ENCODE assay signal across 9 mouse cellular contexts in genomic region chr11:68719096-68719648, GRCm38 (mm10). TPM values are rescaled to one million over a fixed set of nuclear protein-coding genes. Genes with fewer than 3 reads are reported as not detected.
A peak's percentile ranks its signal among the peaks of the same experiment; 100 is the strongest.
DNase-seq lines count a peak whose midpoint lies in the region; ATAC-seq and TF ChIP-seq lines count a peak whose summit lies in the region.
"Had no signal": no experiment of that assay in that cellular context is flagged by ENCODE, and none has a peak within 500 bp of the region (broad histone marks: within the 10 kb centered on the region; RNA-seq: fewer than 3 reads in every experiment).

No protein-coding gene starts in this region.

- H3K79me2 ChIP-seq in myocyte (ENCODE audit: control insufficient read depth, insufficient read depth) = no peaks in the 10 kb centered on the region

- H3ac ChIP-seq in myocyte (ENCODE audit: control insufficient read depth, insufficient read length) = no peak overlapping the region

- no peak overlapping the region for H3K4me2 ChIP-seq in hindbrain, embryonic 15.5 days
- H3K4me2 ChIP-seq in myocyte (ENCODE audit: low read depth) = peak overlapping the region; percentile 35
- H3K4me2 ChIP-seq: embryonic facial prominence, embryonic 15.5 days had no signal

- H3K36me3 ChIP-seq in hindbrain, embryonic 15.5 days = peaks cover 23% of the 10 kb centered on the region
- H3K36me3 ChIP-seq in myocyte (ENCODE audit: control insufficient read depth, insufficient read depth) = no peaks in the 10 kb centered on the region

- DNase-seq in adrenal gland, postnatal 14 days = peak; percentile 51
- DNase-seq in adrenal gland, adult (ENCODE audit: inconsistent age in 2 of 2, low spot score in 1 of 2) = no peak
- peak; percentile 38 for DNase-seq in ovary, postnatal 14 days (ENCODE audit: low spot score)
- no peak for DNase-seq in ovary, adult 18-20 months (ENCODE audit: low spot score)
- no peak for DNase-seq in urinary bladder, postnatal 10 days (ENCODE audit: low spot score)
- no peak for DNase-seq in cerebellum, adult 9-11 months

- peaks cover 27% of the 10 kb centered on the region for H3K4me1 ChIP-seq in hindbrain, embryonic 15.5 days (replicated peaks)

- no peak for TF ChIP-seq POLR2A in myocyte (IDR thresholded peaks at IDR 0.05; ENCODE audit: insufficient read length, low read depth)

- H3K9ac ChIP-seq in hindbrain, embryonic 15.5 days = no peak overlapping the region
- H3K9ac ChIP-seq: embryonic facial prominence, embryonic 15.5 days had no signal

- H3K4me3 ChIP-seq in hindbrain, embryonic 15.5 days = no peak overlapping the region
- no peak overlapping the region for H3K4me3 ChIP-seq in myocyte
- H3K4me3 ChIP-seq: embryonic facial prominence, embryonic 15.5 days had no signal

- no peaks in the 10 kb centered on the region for H3K27me3 ChIP-seq in hindbrain, embryonic 15.5 days
- H3K27me3 ChIP-seq in myocyte (ENCODE audit: control insufficient read depth, insufficient read depth, insufficient read length) = no peaks in the 10 kb centered on the region
- H3K27me3 ChIP-seq: embryonic facial prominence, embryonic 15.5 days had no signal

- ATAC-seq in hindbrain, embryonic 15.5 days (ENCODE audit: low FRiP score, low read depth) = 0 out of 2 replicates have a peak, but pooled peaks have one; percentile 15

- no peaks in the 10 kb centered on the region for H3K9me3 ChIP-seq in hindbrain, embryonic 15.5 days
- H3K9me3 ChIP-seq: embryonic facial prominence, embryonic 15.5 days had no signal

- 54% methylated on average over 4 of the region's 4 CpGs for WGBS in hindbrain, embryonic 15.5 days

- H3K27ac ChIP-seq in hindbrain, embryonic 15.5 days (replicated peaks) = no peak overlapping the region
- H3K27ac ChIP-seq: embryonic facial prominence, embryonic 15.5 days had no signal

TF ChIP-seq in myocyte, 11 proteins besides CTCF, POLR2A, EP300 and RAD21:
- TF ChIP-seq E2F4 (IDR thresholded peaks at IDR 0.05; ENCODE audit: insufficient read depth) = no peak
- TF ChIP-seq MYOG (IDR thresholded peaks at IDR 0.05; ENCODE audit: control insufficient read depth in 1 of 3, insufficient read depth in 1 of 3, insufficient read length in 2 of 3, low read depth in 2 of 3) = peak in 1 of 3 experiments; percentile 71
- TF ChIP-seq TCF3 (IDR thresholded peaks at IDR 0.05; ENCODE audit: insufficient read length, low read depth) = no peak
- TF ChIP-seq TCF12 (IDR thresholded peaks at IDR 0.05; ENCODE audit: insufficient read depth, poor library complexity, severe bottlenecking) = peak; percentile 70
- no peak for TF ChIP-seq USF1 (IDR thresholded peaks at IDR 0.05; ENCODE audit: low read depth)
- TF ChIP-seq MAX (IDR thresholded peaks at IDR 0.05; ENCODE audit: low read depth) = no peak
- peak in 2 of 3 experiments; percentile 80 for TF ChIP-seq MYOD1 (IDR thresholded peaks at IDR 0.05; ENCODE audit: control insufficient read depth in 1 of 3, insufficient read length in 2 of 3, low read depth in 2 of 3)
- no peak for TF ChIP-seq REST (IDR thresholded peaks at IDR 0.05; ENCODE audit: insufficient read depth, insufficient read length)
- TF ChIP-seq POLR2AphosphoS2 (IDR thresholded peaks at IDR 0.05; ENCODE audit: insufficient read length, low read depth) = no peak
- TF ChIP-seq SRF (IDR thresholded peaks at IDR 0.05; ENCODE audit: control insufficient read depth, insufficient read length, low read depth) = no peak
- no peak for TF ChIP-seq CEBPB (IDR thresholded peaks at IDR 0.05; ENCODE audit: insufficient read depth, poor library complexity, severe bottlenecking)

RNA-seq across cellular contexts. Expression of gene Myh10, which starts 27.8 kb away (rescaled TPM):
- 34.4 and 36.0 TPM in 2 replicates for total RNA-seq in adrenal gland, postnatal 14 days (2021)
- polyA plus RNA-seq in hindbrain, embryonic 15.5 days (2015; fragmentation: Nextera tagmentation; extraction: Ambion mirVana) = 97.3 and 98.8 TPM in 2 replicates
- polyA plus RNA-seq in myocyte (2012; fragmentation: generic; extraction: Trizol) = 20.9 TPM

Comparison
In these comparisons a context has a peak if more than half of its experiments do, and no peak if none do; other contexts are left out.
1. DNase-seq: peak in adrenal gland, postnatal 14 days (single experiment) and ovary, postnatal 14 days (single experiment); none in adrenal gland, adult (0 of 2), ovary, adult 18-20 months (single experiment), urinary bladder, postnatal 10 days (single experiment) and cerebellum, adult 9-11 months (single experiment).